Mouse (Mus musculus) adrenal gland, postnatal 36 days (tissue): Measurements from ENCODE around the gene Naa38. TPM values are rescaled to one million over a fixed set of nuclear protein-coding genes. Genes with fewer than 3 reads are reported as not detected.
A peak's percentile ranks its signal among the peaks of the same experiment; 100 is the strongest.

Source experiments
- DNase-seq, 2 experiments: peaks; one replicate each; pipeline ENCODE4 v3.0.0; 2021; ENCODE audit warnings: mixed read lengths in 1 of 2
- total RNA-seq, 2 experiments: library from RNA; stranded (reverse); gene quantifications; 2 replicates each; pipeline ENCODE4 v1.2.3; 2021

The Naa38 gene
- total RNA-seq, 2 experiments from 2014 or later: 132 to 158 TPM

GRCm38 (mm10) chr11:69400083-69400850, 5.0 kb downstream of the Naa38 start:
- DNase-seq: no peak

GRCm38 (mm10) chr11:69401210-69401637, 5.9 kb downstream of the Naa38 start:
- peak; percentile 86 to 91 for DNase-seq

- no peak for DNase-seq
Observed at GRCm38 (mm10) chr11:69401987-69402386, 6.7 kb downstream of the Naa38 start.

GRCm38 (mm10) chr11:69403691-69404594, 8.7 kb downstream of the Naa38 start:
- no peak for DNase-seq

DNA sequence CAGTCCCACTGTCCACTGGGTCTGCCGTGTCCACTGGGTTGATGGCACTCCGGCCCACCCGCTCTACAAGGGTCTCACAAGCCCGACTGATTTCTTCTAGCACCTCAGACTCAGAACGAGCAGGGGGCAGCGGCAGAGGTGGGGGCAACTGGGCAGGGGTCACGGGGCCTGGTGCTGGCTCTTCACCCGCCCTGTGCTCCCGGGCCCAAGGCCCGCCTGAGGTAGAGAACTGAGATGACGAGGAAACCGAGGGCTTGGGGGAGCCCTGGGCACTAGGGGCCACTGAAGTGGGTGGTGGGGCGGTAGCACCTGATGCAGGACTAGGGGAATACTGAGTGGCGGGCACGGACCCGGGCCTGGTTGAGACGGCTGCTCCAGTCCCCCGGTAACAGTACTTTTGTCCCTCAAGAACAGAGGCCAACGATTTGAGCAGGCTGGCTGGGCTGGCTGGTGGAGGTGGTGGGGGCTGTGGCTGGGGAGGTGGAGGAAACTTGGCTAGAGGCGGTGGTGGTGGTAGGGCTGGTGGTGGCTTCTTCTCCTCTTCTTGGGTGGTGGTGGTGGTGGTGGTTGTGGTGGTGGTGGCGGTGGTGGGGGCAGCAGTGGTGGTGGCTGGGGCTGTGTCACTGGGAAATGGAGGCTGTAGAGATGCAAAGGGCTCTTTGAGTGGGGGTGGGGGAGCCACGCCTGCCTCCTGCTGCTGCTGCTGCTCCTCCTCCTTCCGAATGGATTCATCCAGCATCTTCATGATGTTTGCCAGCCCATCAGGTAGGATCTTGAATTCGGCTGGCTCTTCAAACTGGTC, 9.5 kb downstream of the Naa38 start:
- no peak for DNase-seq

- no peak for DNase-seq
Observed at GRCm38 (mm10) chr11:69405397-69406200, 10.3 kb downstream of the Naa38 start.

DNA sequence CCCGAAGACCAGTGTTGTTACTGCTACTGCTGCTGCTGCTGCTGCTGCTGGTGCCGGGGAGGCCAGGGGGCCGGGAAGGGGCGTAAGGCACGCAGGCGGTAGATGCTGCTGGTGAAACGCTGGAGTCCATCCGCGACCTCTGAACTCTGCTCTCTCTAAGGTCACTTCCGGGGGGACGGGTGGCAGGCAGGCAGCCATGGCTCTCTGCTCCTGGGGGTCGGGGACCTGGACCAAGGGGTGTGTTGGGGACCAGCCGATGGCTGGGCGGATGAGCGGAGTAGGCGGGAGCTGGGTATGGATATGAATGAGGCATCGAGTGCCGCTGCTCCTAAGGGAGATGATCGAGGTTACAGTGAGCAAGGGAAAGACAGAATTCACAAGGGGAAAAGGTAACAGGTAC, 11.0 kb downstream of the Naa38 start:
- DNase-seq: no peak

GRCm38 (mm10) chr11:69406867-69407723, 11.8 kb downstream of the Naa38 start:
- no peak for DNase-seq

DNA sequence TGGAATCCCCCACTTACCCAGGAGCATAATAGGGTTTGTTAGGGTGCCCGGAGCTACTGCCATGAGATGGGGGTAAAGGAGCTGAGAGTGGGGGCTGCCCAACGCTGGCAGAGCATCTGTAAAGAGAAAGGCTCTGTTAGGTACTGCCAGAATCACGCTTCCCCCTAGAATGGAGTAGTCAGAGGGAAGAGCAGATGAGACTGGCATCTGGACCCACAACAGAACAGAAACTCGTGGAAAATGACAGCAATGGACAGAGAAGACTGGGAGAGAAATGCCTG, 12.4 kb downstream of the Naa38 start:
- no peak for DNase-seq

DNA sequence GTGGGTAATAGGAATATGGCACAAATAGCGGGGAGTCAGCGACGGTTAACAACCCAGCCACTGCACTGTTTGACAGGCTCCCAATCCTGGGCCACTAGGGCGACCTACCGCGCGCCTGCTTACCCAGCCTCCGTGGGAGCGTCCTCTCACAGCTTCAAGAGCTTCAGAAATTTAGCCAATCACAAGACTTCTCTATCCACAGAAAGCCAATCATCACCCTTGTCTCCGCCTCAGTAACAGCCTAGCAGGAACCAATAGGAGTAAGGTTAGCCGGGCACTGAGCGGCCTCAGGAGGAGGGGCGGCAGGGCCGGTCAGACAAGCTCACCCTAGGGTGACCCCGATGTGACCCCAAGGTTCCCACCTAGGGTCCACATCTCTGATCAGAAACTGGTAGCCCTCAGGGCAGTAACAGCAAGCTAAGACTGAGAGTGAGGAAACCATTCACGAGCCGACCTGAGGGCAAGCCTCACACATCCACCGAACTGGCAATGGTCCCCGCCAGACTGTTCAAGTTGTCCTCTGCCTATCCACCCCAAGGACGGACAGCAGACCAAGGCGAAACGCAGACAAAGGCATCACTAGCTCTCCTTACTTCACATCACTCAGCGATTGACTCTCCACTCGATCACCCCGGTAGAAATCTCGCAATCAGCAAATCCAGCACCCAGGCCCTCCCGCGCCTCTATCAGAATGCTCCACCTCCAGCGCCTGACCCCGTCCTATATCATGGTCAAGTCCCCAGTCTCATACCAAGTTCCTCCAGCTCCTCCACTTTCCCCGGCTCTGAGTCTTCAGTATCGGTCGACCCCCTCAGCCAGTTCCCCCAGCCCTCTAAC, 13.5 kb downstream of the Naa38 start:
- DNase-seq: peak; percentile 84 to 86

DNA sequence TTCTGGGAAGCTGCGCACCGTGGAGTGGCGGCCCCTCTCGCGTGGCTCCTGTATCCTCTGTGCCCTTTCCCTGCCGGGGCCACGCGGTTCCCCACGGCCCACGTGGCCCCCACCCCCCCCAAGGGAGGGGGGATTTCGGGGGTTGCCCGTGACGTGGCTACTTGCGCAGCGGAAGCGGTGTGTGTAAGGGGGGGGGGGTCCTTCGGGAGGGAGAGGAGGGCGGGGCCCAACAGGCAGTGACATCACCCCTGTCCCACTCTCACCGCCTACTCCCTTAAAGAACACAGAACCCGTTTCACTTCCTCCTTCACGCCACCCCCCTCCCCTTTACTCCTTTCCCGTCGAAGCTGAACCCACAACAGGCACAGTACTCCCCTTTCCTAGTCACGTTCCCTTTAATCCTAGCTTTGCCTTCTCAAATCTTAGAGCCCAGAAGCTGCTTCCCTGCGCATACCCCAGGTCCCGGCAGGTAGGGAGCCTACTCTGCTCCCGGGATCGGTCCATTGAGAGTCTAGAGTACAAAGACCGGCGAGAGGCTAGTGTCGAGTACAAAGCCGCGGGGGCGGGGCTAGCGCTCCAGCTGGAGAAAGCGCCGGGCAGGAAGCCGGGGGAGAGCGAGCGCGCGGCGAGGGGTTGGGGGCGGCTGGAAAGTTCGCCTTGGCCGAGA, 14.2 kb downstream of the Naa38 start:
- DNase-seq: peak; percentile 89 to 93

GRCm38 (mm10) chr11:69410045-69410309, 14.7 kb downstream of the Naa38 start:
- no peak for DNase-seq

- peak; percentile 78 to 81 for DNase-seq
Observed at GRCm38 (mm10) chr11:69410310-69411072, 15.2 kb downstream of the Naa38 start.

DNA sequence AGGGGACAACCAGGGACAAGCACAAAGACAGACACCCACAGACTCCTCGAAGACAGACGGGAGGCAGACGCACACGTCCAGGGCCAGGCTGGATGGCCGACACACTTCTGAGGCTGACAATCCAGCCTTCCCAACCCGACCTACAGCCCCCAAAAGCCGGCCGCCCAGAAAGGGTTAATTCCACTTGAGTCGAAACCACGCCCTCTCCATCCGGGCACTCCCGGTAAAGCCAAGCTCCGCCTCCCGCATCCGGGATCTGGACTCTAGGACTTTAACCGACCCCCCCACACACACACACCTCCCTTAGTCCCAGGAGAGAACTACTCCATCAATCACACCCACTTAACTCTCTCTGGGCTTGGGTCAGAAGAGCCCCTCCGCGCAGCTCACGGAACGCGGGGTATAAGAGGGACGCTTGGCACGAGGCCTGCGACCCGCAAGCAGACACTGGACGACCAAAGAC, 15.8 kb downstream of the Naa38 start:
- peak; percentile 96 to 97 for DNase-seq

DNA sequence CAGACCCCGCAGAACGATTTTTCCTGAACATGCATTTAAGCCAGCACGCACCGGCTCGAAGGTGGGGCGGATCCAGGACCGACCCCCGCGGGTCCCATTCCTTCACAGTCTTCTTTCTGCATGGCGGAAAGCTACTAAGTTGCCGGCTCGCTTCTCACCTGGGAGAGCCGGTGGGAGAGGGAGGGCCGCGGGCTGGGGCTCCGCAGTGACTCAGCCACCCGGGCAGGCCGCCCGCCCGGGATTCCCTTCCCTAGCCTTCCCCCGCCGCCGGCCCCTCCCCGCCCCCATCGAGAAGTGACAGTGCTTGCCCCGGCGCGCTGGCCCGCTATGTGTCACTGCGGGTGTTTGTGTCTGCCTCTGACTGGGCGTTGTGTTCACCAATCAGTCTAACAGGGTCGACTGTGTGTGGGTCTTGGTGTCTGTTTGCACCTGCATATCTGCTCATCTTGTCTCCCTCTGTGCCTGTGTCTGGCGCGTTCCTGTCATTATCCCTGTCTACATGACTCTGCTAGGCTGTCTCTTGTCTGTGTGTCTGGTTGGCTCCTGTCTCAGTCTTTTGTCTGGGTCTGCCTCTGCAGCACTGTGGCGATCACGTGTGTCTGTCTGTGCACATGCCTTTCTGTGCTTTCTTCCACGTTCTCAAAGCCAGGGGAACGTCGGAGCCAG, 16.4 kb downstream of the Naa38 start:
- DNase-seq: peak; percentile 92 to 95

DNA sequence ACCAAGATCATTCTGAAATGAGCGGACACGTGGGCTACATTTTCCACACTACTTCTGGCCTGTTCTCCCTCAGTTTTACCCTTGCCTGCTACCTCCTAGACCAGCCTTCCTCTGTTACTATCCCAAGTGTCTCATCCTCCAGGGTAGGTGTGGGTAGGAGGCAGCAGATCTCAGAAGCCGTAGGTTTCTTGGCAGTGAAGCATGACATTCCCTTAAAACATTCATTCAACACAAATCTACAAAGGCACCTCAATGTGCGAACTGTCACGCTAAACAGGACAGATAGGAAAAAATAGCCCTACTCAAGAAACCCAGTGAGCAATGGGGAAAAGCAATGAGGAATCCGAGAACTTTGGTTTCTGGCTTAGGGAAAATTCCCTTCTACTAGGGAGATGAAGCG, 17.3 kb downstream of the Naa38 start:
- DNase-seq: no peak

DNA sequence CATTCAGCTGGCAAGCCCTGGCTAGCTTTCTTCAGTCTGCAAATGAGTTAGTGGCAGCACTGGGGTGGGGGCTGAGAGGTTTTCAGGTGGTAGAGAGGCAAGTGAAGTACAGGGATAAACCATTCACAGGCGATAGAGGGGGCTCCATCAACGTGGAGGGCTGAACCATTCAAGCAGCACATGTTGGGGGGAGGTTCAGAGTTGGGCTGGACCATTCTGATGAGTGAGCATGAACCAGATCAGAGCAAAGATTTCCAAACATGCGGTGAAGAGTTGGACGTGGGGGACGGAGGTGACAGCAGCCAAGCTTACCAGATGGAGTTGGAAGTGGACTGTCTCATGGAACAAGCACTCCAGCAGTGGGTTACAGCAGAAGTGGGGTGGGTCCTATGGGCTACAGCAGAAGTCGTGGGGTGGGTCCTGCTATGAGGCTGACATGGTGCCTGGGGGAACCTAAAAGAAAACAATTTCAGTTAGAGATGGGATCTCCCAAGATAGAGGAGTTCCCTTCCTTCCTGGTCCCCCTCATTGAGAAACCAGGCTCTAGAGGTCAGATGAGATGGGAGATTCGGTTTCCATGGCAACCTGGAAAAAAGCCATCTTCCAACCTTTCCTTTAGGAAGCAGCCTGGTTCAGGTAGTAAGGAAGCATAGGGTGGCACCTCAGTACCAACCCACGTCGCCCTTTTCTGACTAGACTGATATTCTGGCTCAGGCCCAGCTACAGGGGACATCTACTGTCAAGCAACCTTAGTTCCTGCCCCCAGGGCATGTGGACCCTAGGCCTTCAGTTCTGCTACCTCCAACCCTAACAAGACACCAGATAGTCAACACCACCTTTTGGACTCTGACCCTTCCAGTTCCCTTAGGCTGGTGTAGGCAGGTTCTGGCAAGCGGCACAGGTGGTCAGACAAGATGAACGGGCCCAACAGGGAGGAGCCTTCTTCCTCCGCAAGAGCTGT, 18.2 kb downstream of the Naa38 start, which contains the start of gene Kdm6b:
TSS of gene Kdm6b (minus strand) at position 455 of the 961 bp plus-strand sequence.
- DNase-seq: no peak
